In genomic region chr7:30094646-30095429, GRCm38 (mm10) we compare ENCODE assay signal across 8 mouse cellular contexts. TPM values are rescaled to one million over a fixed set of nuclear protein-coding genes. Genes with fewer than 3 reads are reported as not detected.
A peak's percentile ranks its signal among the peaks of the same experiment; 100 is the strongest.
DNase-seq lines count a peak whose midpoint lies in the region; ATAC-seq and TF ChIP-seq lines count a peak whose summit lies in the region.

Gene Zfp260, plus strand, starts transcription at chr7:30094777.

- WGBS in hindbrain, postnatal 0 days = under 1% methylated on average over 26 of the region's 26 CpGs

- TF ChIP-seq CTCF in gastrocnemius, adult 2 months (IDR thresholded peaks at IDR 0.05) = peak; percentile 24; the same call in 1 of the 2 replicates
- TF ChIP-seq CTCF in hindbrain, postnatal 0 days (IDR thresholded peaks at IDR 0.05; ENCODE audit: low read depth) = peak; percentile 46
- TF ChIP-seq CTCF in left cerebral cortex, adult 2 months (IDR thresholded peaks at IDR 0.05) = peak; percentile 21

- H3K4me2 ChIP-seq in hindbrain, postnatal 0 days (ENCODE audit: low read depth, low read length) = peak within 1 kb of the TSS; percentile 76

- 0 out of 2 replicates have a peak, but pooled peaks cover 4% of the 10 kb centered on the region for H3K4me1 ChIP-seq in hindbrain, postnatal 0 days (ENCODE audit: insufficient read depth, low read length)

- intact Hi-C loops in gastrocnemius, adult 2 months (cut with DNase I) = loop anchor here (5.0 kb wide), 2 partner anchors 72 to 188 kb away; partner anchors contain the start of genes Zfp146, Zfp27 and Zfp383
- intact Hi-C loops in left cerebral cortex, adult 2 months (cut with DNase I) = loop anchor here (5.0 kb wide), 2 partner anchors 122 to 143 kb away; partner anchors contain the start of gene Zfp74

- no peaks in the 10 kb centered on the region for H3K36me3 ChIP-seq in hindbrain, postnatal 0 days (ENCODE audit: insufficient read depth, low read length)

- peak; percentile 96 for DNase-seq in ZHBTc4 (ENCODE audit: low read depth, low spot score)
- peak; percentile 92 for DNase-seq in gastrocnemius, adult 2 months
- peak; percentile 97 for DNase-seq in hindbrain, postnatal 0 days (ENCODE audit: low spot score)
- peak; percentile 86 for DNase-seq in left cerebral cortex, adult 2 months (ENCODE audit: extremely low spot score in 1 of 2, low spot score in 2 of 2)
- DNase-seq in right cerebral cortex, adult 2 months (ENCODE audit: low spot score in 2 of 2) = peak; percentile 91 to 96
- DNase-seq in urinary bladder, postnatal 14 days (ENCODE audit: low spot score) = peak; percentile 88

- peak; percentile 70 for ATAC-seq in common myeloid progenitor, adult 5-6 weeks (replicated peaks; ENCODE audit: low read depth, poor library complexity, severe bottlenecking)
- ATAC-seq in hindbrain, postnatal 0 days = peak; percentile 84
- ATAC-seq in megakaryocyte, adult 5-6 weeks (ENCODE audit: poor library complexity, severe bottlenecking) = peak; percentile 69

- no peaks in the 10 kb centered on the region for H3K9me3 ChIP-seq in hindbrain, postnatal 0 days (ENCODE audit: low read length)

- H3K27ac ChIP-seq in gastrocnemius, adult 2 months = peak within 1 kb of the TSS; percentile 99
- H3K27ac ChIP-seq in hindbrain, postnatal 0 days = peak within 1 kb of the TSS; percentile 97
- H3K27ac ChIP-seq in left cerebral cortex, adult 2 months = peak within 1 kb of the TSS; percentile 95

- H3K27me3 ChIP-seq in hindbrain, postnatal 0 days (ENCODE audit: insufficient read depth, low read length) = no peaks in the 10 kb centered on the region

- peak within 1 kb of the TSS; percentile 95 for H3K4me3 ChIP-seq in gastrocnemius, adult 2 months
- H3K4me3 ChIP-seq in hindbrain, postnatal 0 days (ENCODE audit: low read length) = peak within 1 kb of the TSS; percentile 69
- H3K4me3 ChIP-seq in left cerebral cortex, adult 2 months = peak within 1 kb of the TSS; percentile 58

- H3K9ac ChIP-seq in hindbrain, postnatal 0 days (replicated peaks; ENCODE audit: low read length) = peak within 1 kb of the TSS; percentile 82

RNA-seq across cellular contexts. Expression of gene Zfp260, which starts in this region (rescaled TPM):
- 33.5 and 37.5 TPM in 2 replicates for total RNA-seq in common myeloid progenitor, adult 5-6 weeks (2017)
- total RNA-seq in gastrocnemius, adult 2 months (2021) = 10 to 100 TPM; 33.5 to 39.2 TPM
- 26.8 and 27.4 TPM in 2 replicates for total RNA-seq in hindbrain, postnatal 0 days (2014; rRNA removed)
- 47.7 and 49.4 TPM in 2 replicates for polyA plus RNA-seq in hindbrain, postnatal 0 days (2015; fragmentation: Nextera tagmentation; extraction: Ambion mirVana)
- total RNA-seq in left cerebral cortex, adult 2 months (2021) = 10 to 100 TPM; 71.7 to 72.1 TPM
- total RNA-seq in megakaryocyte, adult 5-6 weeks (2015) = 26.0 and 29.6 TPM in 2 replicates
- 22.8 and 26.4 TPM in 2 replicates for total RNA-seq in megakaryocyte, adult 5-6 weeks (2017)

Comparison
In these comparisons a context has a peak if more than half of its experiments do, and no peak if none do; other contexts are left out.
1. Peak in every context shown above with its lines: DNase-seq, ATAC-seq, H3K4me3 ChIP-seq and H3K27ac ChIP-seq.